Mouse (Mus musculus) kidney, adult 2 months (tissue): ENCODE results near the gene 9030025P20Rik. TPM values are rescaled to one million over a fixed set of nuclear protein-coding genes. Genes with fewer than 3 reads are reported as not detected.
"Not testable (repeated sequence)": the region's sequence is repeated elsewhere in the genome, so short reads cannot be mapped to it uniquely, and the experiment has no call there.

ENCODE experiments used
- DNase-seq: peaks from one replicate; pipeline ENCODE4 v3.0.0; 2021
- H3K27ac ChIP-seq: fragments of 200-500 bp; 2 replicates; pipeline ENCODE4 v1.5.1; 2012; ENCODE audit warnings: low read depth, low read length, control low read depth, inconsistent platforms; ENCODE audit not compliant: insufficient read depth
- H3K27me3 ChIP-seq: fragments of 200-500 bp; replicated peaks from 2 replicates; pipeline ENCODE4 v1.6.1; 2012; ENCODE audit warnings: mild to moderate bottlenecking, moderate library complexity, low read length, inconsistent platforms; ENCODE audit not compliant: control insufficient read depth, insufficient read depth
- H3K36me3 ChIP-seq: fragments of 200-500 bp; 2 replicates; pipeline ENCODE4 v1.6.1; 2012; ENCODE audit warnings: mild to moderate bottlenecking, moderate library complexity, low read length, inconsistent platforms; ENCODE audit not compliant: control insufficient read depth, insufficient read depth
- H3K4me1 ChIP-seq: fragments of 200-500 bp; 2 replicates; pipeline ENCODE4 v1.6.1; 2011; ENCODE audit warnings: low read length; ENCODE audit not compliant: control insufficient read depth, insufficient read depth
- H3K4me3 ChIP-seq: fragments of 200-500 bp; 2 replicates; pipeline ENCODE4 v1.5.1; 2011; ENCODE audit warnings: mild to moderate bottlenecking, low read depth, low read length, control low read depth; ENCODE audit not compliant: insufficient read depth
- CTCF ChIP-seq: fragments of 200-500 bp; conservative IDR thresholded peaks from 2 replicates; pipeline ENCODE4 v1.5.1; 2011; ENCODE audit warnings: low read depth, mild to moderate bottlenecking, control low read depth, low read length, moderate library complexity, mixed read lengths; ENCODE audit not compliant: insufficient read depth, insufficient read length
- POLR2A ChIP-seq: fragments of 200-500 bp; IDR thresholded peaks from one replicate; pipeline ENCODE4 v1.6.1; 2011; ENCODE audit warnings: low read depth, low read length, control low read depth
- WGBS: fragments of 180-500 bp; shearing (Covaris S2); methylation state at CpG from one replicate; pipeline ENCODE4 v1.1.7; 2018; 5-methylcytosine and 5-hydroxymethylcytosine counted together
- polyA plus RNA-seq: library from polyadenylated mRNA; depleted of rRNA; stranded (reverse); fragments of >200 nt; gene quantifications from 2 replicates; pipeline ENCODE4 v1.2.3, GENCODE M21; 2012; rRNA removed

The 9030025P20Rik gene
- polyA plus RNA-seq: 8.8 and 9.4 TPM in 2 replicates

DNA sequence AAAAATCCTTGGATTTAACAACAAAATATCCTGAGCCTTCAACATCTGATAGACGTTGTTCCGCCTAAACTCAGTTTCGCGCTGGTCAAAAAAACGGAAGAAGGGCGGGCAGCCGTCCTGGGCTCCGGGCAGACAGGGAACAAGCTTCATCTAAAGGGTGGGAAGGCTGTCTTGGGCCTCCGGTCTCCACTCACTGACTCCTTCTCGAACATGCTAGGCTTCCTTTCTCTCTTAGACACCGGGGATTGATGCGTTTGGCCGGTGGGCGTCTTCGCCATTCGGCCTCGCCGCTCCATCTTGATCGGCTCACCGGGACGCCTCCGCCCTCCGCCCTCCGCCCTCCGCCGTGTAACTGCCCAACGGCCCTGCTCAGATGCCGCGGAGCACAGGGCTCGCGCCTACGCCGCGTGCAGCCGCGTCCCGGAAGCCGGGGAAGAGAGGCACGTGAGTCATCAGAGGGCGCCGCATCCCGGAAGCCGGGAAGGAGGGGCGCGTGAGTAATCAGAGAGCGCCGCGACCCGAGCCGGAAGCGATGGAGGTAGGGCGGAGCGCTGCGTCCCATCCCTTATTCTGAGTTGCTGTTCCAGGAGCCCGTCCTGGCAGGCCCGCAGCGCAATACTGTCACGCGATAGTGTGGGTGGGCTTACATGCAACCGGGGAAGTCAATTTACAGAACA, at the start of gene 9030025P20Rik, which contains the start of gene Gm3417:
Gene 9030025P20Rik, plus strand, starts transcription at position 107 of the 677 bp plus-strand sequence.
Gene Gm3417, minus strand, starts transcription at position 429 of the 677 bp plus-strand sequence.
- not testable (repeated sequence) for H3K27ac ChIP-seq, H3K36me3 ChIP-seq, H3K4me1 ChIP-seq, H3K27me3 ChIP-seq, H3K4me3 ChIP-seq, DNase-seq
- no CpG with 5 or more reads among the region's 60 CpGs for whole genome bisulfite sequencing

- no peaks in the 10 kb centered on the region for H3K27me3 ChIP-seq
- no peak for TF ChIP-seq POLR2A
- no peaks in the 10 kb centered on the region for H3K4me1 ChIP-seq
- H3K4me3 ChIP-seq: no peak overlapping the region
- DNase-seq: no peak
- H3K36me3 ChIP-seq: no peaks in the 10 kb centered on the region
- WGBS: 71% methylated on average over 5 of the region's 5 CpGs
- H3K27ac ChIP-seq: no peak overlapping the region
Observed at GRCm38 (mm10) chr17:14928631-14929030, 49.6 kb upstream of the 9030025P20Rik start.

DNA sequence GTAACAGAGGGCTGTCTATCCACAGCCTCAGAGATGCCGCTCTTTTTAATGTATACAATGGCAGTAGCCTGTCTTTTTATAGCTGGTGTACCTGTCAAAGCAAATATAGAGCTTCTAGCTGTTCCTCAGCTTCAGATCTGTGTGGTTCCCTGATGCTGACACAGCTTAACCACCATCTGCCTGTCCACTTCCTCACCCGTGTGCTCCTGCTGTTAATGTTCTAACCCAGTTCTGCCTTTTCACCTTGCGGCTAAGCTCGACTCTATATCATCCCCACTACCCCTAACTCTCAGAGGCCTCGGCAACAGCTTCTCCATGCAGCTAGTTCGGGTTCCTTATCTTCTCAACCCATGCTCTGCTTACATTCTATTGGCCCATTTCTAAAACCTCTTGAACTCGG, 47.6 kb upstream of the 9030025P20Rik start:
- no peak for DNase-seq
- Histone ChIP-seq H3K4me3 (no peak overlapping the region), H3K4me1 (no peaks in the 10 kb centered on the region), H3K36me3 (no peaks in the 10 kb centered on the region), H3K27ac (no peak overlapping the region), H3K27me3 (no peaks in the 10 kb centered on the region)
- TF ChIP-seq CTCF: no peak
- no peak for TF ChIP-seq POLR2A
- WGBS: 79% methylated on average over 7 of the region's 7 CpGs

DNA sequence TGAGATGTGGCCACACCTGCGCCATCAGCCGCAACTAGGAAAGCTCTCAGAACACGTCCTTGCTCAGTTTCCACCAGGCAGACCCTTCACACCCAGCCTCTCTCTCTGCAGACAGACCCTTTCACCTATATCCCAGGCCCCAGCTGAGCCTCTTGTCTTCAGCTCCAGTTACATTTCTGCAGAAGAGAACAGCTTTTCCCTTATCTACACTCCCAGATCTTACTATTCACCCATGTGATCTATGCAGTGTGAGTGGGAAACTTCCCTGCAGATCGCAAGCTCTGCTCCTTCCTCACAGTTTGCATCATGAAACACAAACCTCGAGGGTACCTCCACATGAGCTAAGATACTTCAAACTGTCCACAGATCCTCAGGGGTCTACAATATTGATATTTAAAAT, 46.8 kb upstream of the 9030025P20Rik start:
- TF ChIP-seq POLR2A (no peak), CTCF (no peak)

GRCm38 (mm10) chr17:14935280-14935679, 43.0 kb upstream of the 9030025P20Rik start:
- not testable (repeated sequence) for DNase-seq, H3K4me1 ChIP-seq
- WGBS: 70% methylated on average over 14 of the region's 14 CpGs

More for the DNA sequence above, 46.8 kb upstream of the 9030025P20Rik start:
- H3K36me3 ChIP-seq: no peaks in the 10 kb centered on the region
- no peaks in the 10 kb centered on the region for H3K4me1 ChIP-seq
- WGBS: 82% methylated on average over 5 of the region's 5 CpGs
- H3K27ac ChIP-seq: no peak overlapping the region
- H3K4me3 ChIP-seq: no peak overlapping the region
- no peak for DNase-seq
- no peaks in the 10 kb centered on the region for H3K27me3 ChIP-seq

GRCm38 (mm10) chr17:14935841-14936605, 42.2 kb upstream of the 9030025P20Rik start:
- no peak for TF ChIP-seq POLR2A
- TF ChIP-seq CTCF: no peak
- DNase-seq: no peak
- H3K27ac ChIP-seq: no peak overlapping the region
- H3K4me3 ChIP-seq: no peak overlapping the region
- no peaks in the 10 kb centered on the region for H3K4me1 ChIP-seq
- 52% methylated on average over 5 of the region's 5 CpGs for WGBS
- H3K27me3 ChIP-seq: no peaks in the 10 kb centered on the region
- H3K36me3 ChIP-seq: no peaks in the 10 kb centered on the region

More at GRCm38 (mm10) chr17:14935280-14935679, 43.0 kb upstream of the 9030025P20Rik start:
- H3K27me3 ChIP-seq, H3K4me3 ChIP-seq, H3K36me3 ChIP-seq, H3K27ac ChIP-seq: not testable (repeated sequence)

GRCm38 (mm10) chr17:14942181-14942580, 36.1 kb upstream of the 9030025P20Rik start:
- H3K27me3 ChIP-seq, H3K36me3 ChIP-seq, DNase-seq, H3K27ac ChIP-seq: not testable (repeated sequence)
- Histone ChIP-seq H3K4me1 (peaks cover 11% of the 10 kb centered on the region; the same call in 1 of the 2 replicates), H3K4me3 (peak overlapping the region; percentile 82)
- 77% methylated on average over 6 of the region's 6 CpGs for WGBS
